Mouse (Mus musculus): ENCODE measurements around the gene Olfr1255. TPM values are rescaled to one million over a fixed set of nuclear protein-coding genes. Genes with fewer than 3 reads are reported as not detected.

The Olfr1255 gene
- total RNA-seq (2021): not detected
- long read RNA-seq, experiment 1: 0 reads
- long read RNA-seq, experiment 2: 0 reads

DNA sequence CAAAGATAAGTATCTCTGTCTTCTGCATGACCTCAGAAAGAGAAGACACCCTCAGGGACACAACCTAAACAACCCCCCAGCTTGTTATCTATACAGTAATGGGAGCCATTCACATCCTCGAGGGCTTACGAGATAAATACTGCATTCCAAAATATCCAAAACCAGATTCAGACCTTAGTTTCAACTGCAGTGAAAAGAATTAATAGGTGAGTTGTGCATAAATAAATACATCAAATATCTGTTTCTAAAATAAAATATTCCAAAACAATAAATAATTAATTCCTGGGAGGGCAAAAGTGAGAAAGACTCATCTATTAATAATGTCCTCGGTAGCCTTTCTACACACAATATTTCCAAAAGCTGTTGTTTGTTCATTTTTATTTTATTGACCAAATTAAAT is at the start of gene Olfr1255:
TSS of gene Olfr1255 (plus strand) at position 301 of the 400 bp plus-strand sequence.
- DNase-seq (ENCODE audit: low spot score): no peak

DNA sequence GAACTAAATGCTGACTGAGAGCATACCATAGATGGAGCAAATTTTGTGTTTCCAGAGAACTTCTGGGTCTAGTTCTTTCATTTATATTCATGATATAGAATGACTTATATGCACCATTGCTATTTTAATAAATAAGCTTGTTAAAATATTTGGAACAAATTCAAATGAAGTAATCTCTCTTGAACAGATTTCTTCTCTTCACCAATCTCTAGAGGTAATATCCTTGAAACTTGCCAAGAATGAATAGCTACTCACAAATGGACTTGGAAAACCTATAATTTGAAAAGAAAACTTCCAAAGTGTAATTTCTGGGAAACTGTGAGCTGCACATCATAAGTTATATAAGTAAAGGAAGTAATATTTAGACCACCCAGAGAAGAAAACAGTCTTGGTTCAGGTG is 18.3 kb upstream of the Olfr1255 start, which contains the start of gene Olfr1254:
TSS of gene Olfr1254 (minus strand) at position 101 of the 400 bp plus-strand sequence.
- no peak for DNase-seq (ENCODE audit: low spot score)

DNA sequence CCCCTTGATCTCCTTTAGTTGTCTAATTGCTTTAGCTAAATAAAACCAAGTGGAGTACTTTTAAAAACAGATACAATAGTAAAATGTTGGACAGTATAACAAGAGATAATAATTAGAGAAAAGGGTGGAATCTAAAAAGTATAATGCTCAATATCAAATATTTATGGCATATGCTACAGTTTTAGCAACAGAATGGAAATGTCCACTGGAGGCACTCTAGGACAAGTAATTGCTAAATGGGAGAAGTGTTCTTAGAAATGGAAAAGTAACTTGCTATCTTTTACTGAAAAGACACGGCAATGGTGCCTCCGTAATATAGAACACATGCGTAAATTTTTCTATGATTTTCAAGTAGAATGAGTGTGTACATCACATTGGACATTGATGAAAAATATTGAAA is 12.3 kb upstream of the Olfr1255 start:
- DNase-seq (ENCODE audit: low spot score): no peak

DNA sequence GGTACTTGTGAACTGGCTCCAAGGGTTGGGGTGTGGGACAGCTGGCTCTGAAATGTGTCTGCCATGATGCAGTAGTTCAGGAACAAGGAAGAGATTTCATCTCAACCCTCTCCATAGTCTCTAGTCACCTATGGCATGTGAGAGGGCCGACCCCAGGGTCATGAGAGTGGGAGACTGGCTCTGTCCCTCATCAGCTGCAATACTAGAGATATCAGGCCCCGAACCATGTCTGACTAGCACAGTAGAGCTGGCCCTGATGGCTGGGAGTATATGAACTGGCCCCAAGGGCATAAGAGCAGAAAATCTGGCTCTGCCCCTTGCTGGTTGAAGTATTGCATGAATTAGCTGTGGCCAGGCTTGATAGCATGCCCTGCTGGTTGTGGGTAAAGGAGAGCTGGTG is 1.1 kb upstream of the Olfr1255 start:
- DNase-seq (ENCODE audit: low spot score): no peak

DNA sequence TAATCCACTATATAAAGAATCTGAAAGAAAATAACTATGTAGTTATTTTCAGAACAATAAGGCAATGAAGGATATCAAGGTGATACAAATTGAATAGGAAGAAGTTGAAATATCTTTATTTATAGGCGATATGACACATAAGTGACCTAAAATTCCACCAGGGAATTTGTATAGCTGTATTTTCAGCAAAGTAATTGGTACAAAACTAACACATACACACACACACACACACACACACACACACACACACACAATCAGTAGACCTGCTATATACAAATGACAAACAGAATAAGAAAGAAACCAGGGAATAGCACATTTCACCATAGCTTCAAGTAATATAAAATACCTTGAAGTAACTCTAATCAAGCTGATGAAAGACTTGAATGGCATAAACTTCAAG is 8.4 kb downstream of the Olfr1255 start:
- DNase-seq (ENCODE audit: low spot score): no peak

DNA sequence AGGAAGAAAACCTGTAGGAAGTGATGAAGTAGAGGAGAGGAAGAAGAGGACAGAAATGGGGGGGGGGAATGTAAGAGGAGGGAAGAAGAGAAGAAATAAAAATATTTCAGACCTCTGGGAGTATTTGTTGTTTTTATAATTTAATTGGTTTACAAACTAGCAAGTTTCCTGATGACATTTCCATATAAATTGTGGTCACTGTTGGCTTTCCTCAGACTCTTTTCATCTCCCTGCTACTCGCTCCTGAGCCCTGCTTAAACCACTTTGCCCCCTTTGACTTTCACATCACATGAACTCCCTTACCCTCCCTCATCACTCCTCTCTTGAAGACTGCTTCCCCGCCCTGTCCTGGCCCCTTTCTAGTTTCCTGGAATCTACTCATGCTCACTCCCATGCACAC is 29.6 kb downstream of the Olfr1255 start, which contains the start of gene Olfr1256:
TSS of gene Olfr1256 (minus strand) at position 101 of the 400 bp plus-strand sequence.
- DNase-seq (ENCODE audit: low spot score): no peak

DNA sequence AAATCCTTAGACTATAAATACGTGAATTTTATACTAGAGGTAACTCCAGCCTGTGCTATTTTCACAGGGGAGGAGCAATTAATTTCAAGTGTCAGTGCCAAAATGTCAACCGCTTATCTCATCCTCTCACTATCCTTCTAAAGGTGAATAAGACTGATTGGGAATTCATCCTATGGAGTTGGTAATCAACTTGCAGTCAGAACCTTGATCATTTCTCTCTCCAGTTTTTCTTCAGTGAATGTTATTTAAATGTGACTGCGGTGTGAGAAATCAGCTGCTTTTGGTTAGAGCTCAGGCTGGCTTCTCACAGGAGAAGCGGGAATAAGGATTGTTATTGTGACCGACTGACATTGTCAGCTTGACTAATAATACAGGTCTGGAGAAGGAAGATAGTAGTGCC is 36.3 kb downstream of the Olfr1255 start, which contains the start of gene Olfr48:
TSS of gene Olfr48 (minus strand) at position 101 of the 400 bp plus-strand sequence.
- no peak for DNase-seq (ENCODE audit: low spot score)

DNA sequence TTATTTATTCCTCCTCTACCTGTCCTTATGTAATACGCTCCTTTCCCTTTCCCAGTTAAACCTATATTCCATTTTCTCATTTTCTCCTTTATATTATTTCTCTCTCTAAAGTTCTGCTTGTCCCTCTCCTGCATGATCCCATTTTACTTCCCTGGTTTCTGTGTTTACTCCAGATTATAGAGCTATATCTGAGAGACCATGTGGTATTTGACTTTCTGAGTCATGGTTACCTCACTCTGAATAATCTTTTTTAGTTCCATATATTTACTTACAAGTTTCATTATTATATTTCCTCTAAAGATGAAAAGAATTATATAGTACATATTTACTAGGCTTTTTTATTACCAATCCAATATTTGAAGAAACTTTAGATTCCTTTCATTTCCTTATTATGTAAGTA is 37.4 kb downstream of the Olfr1255 start:
- DNase-seq (ENCODE audit: low spot score): no peak

Other genes starting within 250 kb of the Olfr1255 start
- not detected for gene Olfr1245, start 233.6 kb upstream of the Olfr1255 start, total RNA-seq (2021)
- gene Olfr1246, start 218.9 kb upstream of the Olfr1255 start, total RNA-seq (2021): not detected
- gene Olfr1247, start 197.9 kb upstream of the Olfr1255 start, total RNA-seq (2021): under 1 TPM in 1 of 2 experiments, not detected in 1; 0.05 TPM
- not detected for gene Olfr1248, start 193.8 kb upstream of the Olfr1255 start, total RNA-seq (2021)
- gene Olfr1249, start 177.1 kb upstream of the Olfr1255 start, total RNA-seq (2021): not detected
- not detected for gene Olfr1250, start 150.6 kb upstream of the Olfr1255 start, total RNA-seq (2021)
- not detected for gene Olfr1251, start 140.1 kb upstream of the Olfr1255 start, total RNA-seq (2021)
- not detected for gene Olfr1252, start 87.0 kb upstream of the Olfr1255 start, total RNA-seq (2021)
- gene Olfr1253, start 55.0 kb upstream of the Olfr1255 start, total RNA-seq (2021): not detected
- not detected for gene Olfr1254, start 18.4 kb upstream of the Olfr1255 start, total RNA-seq (2021)
- gene Olfr1256, start 29.5 kb downstream of the Olfr1255 start, total RNA-seq (2021): not detected
- gene Olfr48, start 36.2 kb downstream of the Olfr1255 start, total RNA-seq (2021): not detected
- not detected for gene Olfr1257, start 66.4 kb downstream of the Olfr1255 start, total RNA-seq (2021)
- gene Olfr1258, start 115.3 kb downstream of the Olfr1255 start, total RNA-seq (2021): not detected
- not detected for gene Olfr1259, start 136.6 kb downstream of the Olfr1255 start, total RNA-seq (2021)
- not detected for gene Olfr1260, start 162.3 kb downstream of the Olfr1255 start, total RNA-seq (2021)
- gene Olfr1261, start 179.2 kb downstream of the Olfr1255 start, total RNA-seq (2021): not detected
- gene Olfr1262, start 188.1 kb downstream of the Olfr1255 start, total RNA-seq (2021): not detected
- not detected for gene Olfr1263, start 200.1 kb downstream of the Olfr1255 start, total RNA-seq (2021)
- not detected for gene Olfr1264, start 213.5 kb downstream of the Olfr1255 start, total RNA-seq (2021)
- not detected for gene Olfr1265, start 223.3 kb downstream of the Olfr1255 start, total RNA-seq (2021)